Mouse (Mus musculus) cerebellum, adult 2 months (tissue): Measurements from ENCODE around the gene Adap2. TPM values are rescaled to one million over a fixed set of nuclear protein-coding genes. Genes with fewer than 3 reads are reported as not detected.
A peak's percentile ranks its signal among the peaks of the same experiment; 100 is the strongest.
"Not testable (repeated sequence)": the region's sequence is repeated elsewhere in the genome, so short reads cannot be mapped to it uniquely, and the experiment has no call there.

Experiments
- DNase-seq, 2 experiments: peaks; one replicate each; pipeline ENCODE4 v3.0.0; 2021
- H3K27ac ChIP-seq: fragments of 200-500 bp; 2 replicates; pipeline ENCODE4 v1.5.1; 2012; ENCODE audit warnings: low read length, control low read depth, inconsistent platforms; ENCODE audit not compliant: insufficient read depth
- H3K27me3 ChIP-seq: fragments of 200-500 bp; 2 replicates; pipeline ENCODE4 v1.6.1; 2012; ENCODE audit warnings: inconsistent platforms, mild to moderate bottlenecking, low read length, moderate library complexity; ENCODE audit not compliant: control insufficient read depth, insufficient read depth
- H3K4me1 ChIP-seq: fragments of 200-500 bp; 2 replicates; pipeline ENCODE4 v1.6.1; 2011; ENCODE audit warnings: low read length; ENCODE audit not compliant: control insufficient read depth, insufficient read depth
- H3K4me3 ChIP-seq: fragments of 200-500 bp; replicated peaks from 2 replicates; pipeline ENCODE3; 2011; ENCODE audit warnings: mild to moderate bottlenecking, low read depth, low read length, control low read depth; ENCODE audit not compliant: insufficient read depth
- CTCF ChIP-seq: fragments of 200-500 bp; IDR thresholded peaks from 2 replicates; pipeline ENCODE4 v1.5.1; 2011; ENCODE audit warnings: low read depth, mild to moderate bottlenecking, control low read depth, low read length, moderate library complexity, borderline replicate concordance; ENCODE audit not compliant: insufficient read depth
- POLR2A ChIP-seq: fragments of 200-500 bp; IDR thresholded peaks from 2 replicates; pipeline ENCODE4 v1.6.1; 2011; ENCODE audit warnings: low read length, control low read depth, borderline replicate concordance; ENCODE audit not compliant: insufficient read depth
- WGBS: fragments of 180-500 bp; shearing (Covaris S2); methylation state at CpG from one replicate; pipeline ENCODE4 v1.1.7; 2018; 5-methylcytosine and 5-hydroxymethylcytosine counted together
- polyA plus RNA-seq: library from polyadenylated mRNA; depleted of rRNA; stranded (reverse); fragments of >200 nt; gene quantifications from 2 replicates; pipeline ENCODE4 v1.2.3, GENCODE M21; 2012

The Adap2 gene
- polyA plus RNA-seq, 1 experiment, result 3.7 TPM

- Histone ChIP-seq H3K27ac (no peak overlapping the region), H3K4me3 (no peak overlapping the region), H3K27me3 (no peaks in the 10 kb centered on the region), H3K4me1 (no peaks in the 10 kb centered on the region)
- no peak for TF ChIP-seq CTCF
- TF ChIP-seq POLR2A, result no peak
- 77% methylated on average over 11 of the region's 11 CpGs for WGBS
- no peak for DNase-seq
Observed at GRCm38 (mm10) chr11:80176911-80177895, 23.3 kb downstream of the Adap2 start.

- no peak for DNase-seq
- Histone ChIP-seq H3K27ac (no peak overlapping the region), H3K4me3 (no peak overlapping the region), H3K27me3 (no peaks in the 10 kb centered on the region), H3K4me1 (no peaks in the 10 kb centered on the region)
- WGBS, result 83% methylated on average over 8 of the region's 8 CpGs
- TF ChIP-seq POLR2A (no peak), CTCF (no peak)
Observed at GRCm38 (mm10) chr11:80178316-80178715, 24.4 kb downstream of the Adap2 start.

- no peak for TF ChIP-seq CTCF
- no peak for TF ChIP-seq POLR2A
- Histone ChIP-seq H3K4me1 (no peaks in the 10 kb centered on the region), H3K27me3 (no peaks in the 10 kb centered on the region), H3K4me3 (no peak overlapping the region), H3K27ac (no peak overlapping the region)
- WGBS, result 74% methylated on average over 5 of the region's 5 CpGs
- DNase-seq, result no peak
Observed at GRCm38 (mm10) chr11:80181021-80181749, 27.3 kb downstream of the Adap2 start.

- H3K4me3 ChIP-seq, result peak overlapping the region; percentile 75
Observed at GRCm38 (mm10) chr11:80183054-80183704, 29.3 kb downstream of the Adap2 start.

GRCm38 (mm10) chr11:80183705-80184255 lies 29.9 kb downstream of the Adap2 start, which contains the start of gene Rnf135:
Gene Rnf135 (plus strand): TSS chr11:80183851.
- Histone ChIP-seq H3K27me3 (no peaks in the 10 kb centered on the region), H3K4me1 (no peaks in the 10 kb centered on the region), H3K27ac (peak within 1 kb of the TSS; percentile 90), H3K4me3 (peak within 1 kb of the TSS; percentile 75)
- peak; percentile 89 to 91 for DNase-seq
- under 1% methylated on average over 33 of the region's 33 CpGs for WGBS
- TF ChIP-seq CTCF (no peak), POLR2A (peak; percentile 72; the same call in 1 of the 2 replicates)

More at GRCm38 (mm10) chr11:80183054-80183704, 29.3 kb downstream of the Adap2 start:
- H3K4me1 ChIP-seq, H3K27ac ChIP-seq, DNase-seq, H3K27me3 ChIP-seq: not testable (repeated sequence)
- 37% methylated on average over 12 of the region's 12 CpGs for WGBS

GRCm38 (mm10) chr11:80184531-80185071 lies 30.7 kb downstream of the Adap2 start:
- 78% methylated on average over 6 of the region's 6 CpGs for WGBS
- Histone ChIP-seq H3K27ac (no peak overlapping the region), H3K4me1 (no peaks in the 10 kb centered on the region), H3K27me3 (no peaks in the 10 kb centered on the region), H3K4me3 (no peak overlapping the region)
- no peak for DNase-seq
- TF ChIP-seq CTCF (no peak), POLR2A (no peak)

- 0 out of 2 replicates have a peak overlapping the region, but pooled peaks have one; percentile 21 for H3K27ac ChIP-seq
- WGBS, result 59% methylated on average over 5 of the region's 5 CpGs
- not testable (repeated sequence) for H3K4me1 ChIP-seq, DNase-seq, H3K27me3 ChIP-seq, H3K4me3 ChIP-seq
Observed at GRCm38 (mm10) chr11:80185441-80185976, 31.6 kb downstream of the Adap2 start.
